In the genomic region with DNA sequence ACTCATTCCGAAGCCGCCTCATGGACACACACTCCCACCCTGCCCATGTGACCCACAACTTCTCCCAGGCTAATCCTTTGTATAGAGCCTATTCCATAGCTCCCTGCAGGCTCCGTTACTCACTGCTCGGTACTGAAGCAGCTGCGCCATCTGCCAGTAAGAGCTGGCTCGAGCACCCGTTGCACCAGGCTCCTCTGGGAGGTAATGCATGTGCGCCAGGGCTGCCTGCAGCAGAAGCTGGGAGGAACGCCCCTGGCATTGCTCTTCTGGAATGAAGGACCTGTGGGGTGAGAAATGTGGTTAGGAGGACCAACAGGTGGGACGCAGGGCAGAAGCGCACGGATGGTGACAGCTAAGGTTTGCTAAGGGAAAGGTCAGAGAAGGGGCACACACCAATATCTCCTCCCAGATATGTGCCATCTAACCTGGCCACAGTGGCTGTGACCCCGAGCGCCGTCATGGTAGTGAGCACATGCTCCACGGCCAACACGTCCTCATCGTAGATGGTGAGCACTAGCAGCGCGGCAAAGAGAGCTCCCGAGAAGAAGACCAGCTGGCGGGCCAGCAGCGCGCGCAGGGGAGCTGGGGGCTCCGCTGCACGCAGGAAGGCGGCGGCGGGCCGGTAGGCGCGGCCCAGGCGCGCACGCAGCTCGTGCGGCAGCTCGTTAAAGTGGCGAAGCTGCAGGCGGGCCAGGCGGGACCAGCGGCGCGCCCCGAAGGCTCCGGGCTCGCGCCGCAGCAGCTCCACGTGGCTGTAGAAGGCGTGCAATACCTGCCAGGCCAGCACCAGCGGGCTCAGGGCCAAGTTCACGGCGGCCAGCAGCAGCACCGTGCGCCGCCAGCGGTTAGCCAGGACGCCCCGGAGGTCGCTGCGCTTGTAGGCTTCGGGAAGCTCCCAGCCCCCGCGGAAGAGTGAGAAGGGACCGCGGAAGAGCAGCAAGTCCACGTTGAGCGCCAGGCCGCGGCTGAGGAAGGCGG, we compare ENCODE assay signal across 8 mouse cellular contexts. TPM values are rescaled to one million over a fixed set of nuclear protein-coding genes. Genes with fewer than 3 reads are reported as not detected.
DNase-seq lines count a peak whose midpoint lies in the region; ATAC-seq and TF ChIP-seq lines count a peak whose summit lies in the region.

No protein-coding gene starts in this region.

- H3K4me2 ChIP-seq in embryonic facial prominence, embryonic 12.5 days (replicated peaks): peak overlapping the region; percentile 96
- peak overlapping the region; percentile 93 for H3K4me2 ChIP-seq in heart, embryonic 14.5 days (ENCODE audit: low read length)
- peak overlapping the region; percentile 94 for H3K4me2 ChIP-seq in kidney, embryonic 16.5 days (replicated peaks; ENCODE audit: low read depth, low read length)
- peak overlapping the region; percentile 96 for H3K4me2 ChIP-seq in midbrain, postnatal 0 days (ENCODE audit: low read depth, low read length, poor library complexity, severe bottlenecking)

- H3K27me3 ChIP-seq in embryonic facial prominence, embryonic 12.5 days: peaks cover 48% of the 10 kb centered on the region
- H3K27me3 ChIP-seq in heart, embryonic 14.5 days (ENCODE audit: control insufficient read depth, insufficient read depth, low read length): peaks cover 9% of the 10 kb centered on the region; the same call in 1 of the 2 replicates
- H3K27me3 ChIP-seq in kidney, embryonic 16.5 days (ENCODE audit: insufficient read depth, low read length): peaks cover 21% of the 10 kb centered on the region
- no peaks in the 10 kb centered on the region for H3K27me3 ChIP-seq in liver, adult 2 months (ENCODE audit: control insufficient read depth, insufficient read depth, low read length)
- H3K27me3 ChIP-seq in midbrain, postnatal 0 days (ENCODE audit: insufficient read depth, low read length): 0 out of 2 replicates have a peak, but pooled peaks cover 7% of the 10 kb centered on the region

- TF ChIP-seq CTCF in liver, adult 2 months (IDR thresholded peaks at IDR 0.05; ENCODE audit: low read depth, low read length): peak; percentile 36
- TF ChIP-seq CTCF in midbrain, postnatal 0 days (IDR thresholded peaks at IDR 0.05): peak; percentile 70

- no peak for TF ChIP-seq POLR2A in liver, adult 2 months (IDR thresholded peaks at IDR 0.05; ENCODE audit: extremely low read depth, insufficient read depth, low read length)

- H3K36me3 ChIP-seq in embryonic facial prominence, embryonic 12.5 days: no peaks in the 10 kb centered on the region
- 0 out of 2 replicates have a peak, but pooled peaks cover 5% of the 10 kb centered on the region for H3K36me3 ChIP-seq in heart, embryonic 14.5 days (ENCODE audit: control insufficient read depth, insufficient read depth, low read length)
- no peaks in the 10 kb centered on the region for H3K36me3 ChIP-seq in kidney, embryonic 16.5 days (ENCODE audit: insufficient read depth, low read length)
- H3K36me3 ChIP-seq in liver, adult 2 months (ENCODE audit: control insufficient read depth, insufficient read depth, low read length): no peaks in the 10 kb centered on the region
- no peaks in the 10 kb centered on the region for H3K36me3 ChIP-seq in midbrain, postnatal 0 days (ENCODE audit: insufficient read depth, low read length)

- peak; percentile 37; the same call in 1 of the 2 replicates for ATAC-seq in embryonic facial prominence, embryonic 12.5 days (ENCODE audit: insufficient number of reproducible peaks, insufficient read depth, low FRiP score, low TSS enrichment)
- peak; percentile 23; the same call in 1 of the 2 replicates for ATAC-seq in heart, embryonic 14.5 days (ENCODE audit: insufficient number of reproducible peaks, insufficient read depth, low FRiP score, low read depth)
- ATAC-seq in kidney, embryonic 16.5 days (ENCODE audit: low FRiP score, low TSS enrichment): peak; percentile 49; the same call in 1 of the 2 replicates
- ATAC-seq in midbrain, postnatal 0 days (ENCODE audit: low FRiP score): peak; percentile 35

- H3K4me1 ChIP-seq in embryonic facial prominence, embryonic 12.5 days: peaks cover 17% of the 10 kb centered on the region
- H3K4me1 ChIP-seq in heart, embryonic 14.5 days (ENCODE audit: control insufficient read depth in 2 of 2, insufficient read depth in 2 of 2, low read length in 2 of 2): peaks cover 26 to 49% of the 10 kb centered on the region in 2 experiments
- peaks cover 49% of the 10 kb centered on the region for H3K4me1 ChIP-seq in kidney, embryonic 16.5 days (ENCODE audit: insufficient read depth, low read length)
- H3K4me1 ChIP-seq in liver, adult 2 months (ENCODE audit: control insufficient read depth, insufficient read depth, low read length): peaks cover 7% of the 10 kb centered on the region; the same call in 1 of the 2 replicates
- H3K4me1 ChIP-seq in midbrain, postnatal 0 days (ENCODE audit: insufficient read depth, low read length): peaks cover 25% of the 10 kb centered on the region

- H3K79me2 ChIP-seq in liver, adult 2 months (ENCODE audit: control insufficient read depth, insufficient read depth, low read length): no peaks in the 10 kb centered on the region

- 2% methylated on average over 73 of the region's 73 CpGs for WGBS in embryonic facial prominence, embryonic 12.5 days
- under 1% methylated on average over 73 of the region's 73 CpGs for WGBS in heart, embryonic 14.5 days
- under 1% methylated on average over 73 of the region's 73 CpGs for WGBS in kidney, embryonic 16.5 days
- 2% methylated on average over 73 of the region's 73 CpGs for WGBS in liver, adult 2 months
- under 1% methylated on average over 72 of the region's 73 CpGs for WGBS in midbrain, postnatal 0 days

- H3K27ac ChIP-seq in embryonic facial prominence, embryonic 12.5 days: 0 out of 2 replicates have a peak overlapping the region, but pooled peaks have one; percentile 6
- peak overlapping the region; percentile 29 to 61; a peak in 3 of 4 replicates for H3K27ac ChIP-seq in heart, embryonic 14.5 days (replicated peaks in 1 of 2; ENCODE audit: control insufficient read depth in 1 of 2, insufficient read depth in 1 of 2, low read depth in 2 of 2, low read length in 2 of 2)
- no peak overlapping the region for H3K27ac ChIP-seq in kidney, embryonic 16.5 days (ENCODE audit: low read length)
- H3K27ac ChIP-seq in liver, adult 2 months (replicated peaks; ENCODE audit: insufficient read depth, low read depth, low read length): no peak overlapping the region
- 0 out of 2 replicates have a peak overlapping the region, but pooled peaks have one; percentile 18 for H3K27ac ChIP-seq in midbrain, postnatal 0 days (ENCODE audit: low read depth, low read length)

- peak; percentile 35 to 57 for DNase-seq in urinary bladder, adult 18-20 months (ENCODE audit: low spot score in 2 of 2)
- DNase-seq in urinary bladder, postnatal 10 days (ENCODE audit: low spot score): no peak
- DNase-seq in liver, adult 2 months (ENCODE audit: extremely low read depth, low read depth, low spot score): peak; percentile 69
- DNase-seq in midbrain, postnatal 0 days (ENCODE audit: low spot score): peak; percentile 88
- DNase-seq in thymus, postnatal 0 days (ENCODE audit: low spot score): peak; percentile 75

- H3K9ac ChIP-seq in embryonic facial prominence, embryonic 12.5 days: peak overlapping the region; percentile 68
- H3K9ac ChIP-seq in heart, embryonic 14.5 days (ENCODE audit: low read length): peak overlapping the region; percentile 77
- H3K9ac ChIP-seq in kidney, embryonic 16.5 days (replicated peaks; ENCODE audit: low read length): peak overlapping the region; percentile 59
- H3K9ac ChIP-seq in liver, adult 2 months (ENCODE audit: low read depth, low read length): peak overlapping the region; percentile 65
- H3K9ac ChIP-seq in midbrain, postnatal 0 days (replicated peaks; ENCODE audit: low read length, poor library complexity, severe bottlenecking): peak overlapping the region; percentile 69

- H3K9me3 ChIP-seq in embryonic facial prominence, embryonic 12.5 days: no peaks in the 10 kb centered on the region
- H3K9me3 ChIP-seq in heart, embryonic 14.5 days (ENCODE audit: control insufficient read depth, low read length): no peaks in the 10 kb centered on the region
- no peaks in the 10 kb centered on the region for H3K9me3 ChIP-seq in kidney, embryonic 16.5 days (ENCODE audit: low read length)
- H3K9me3 ChIP-seq in midbrain, postnatal 0 days (ENCODE audit: low read length): no peaks in the 10 kb centered on the region

- peak overlapping the region; percentile 49 for H3K4me3 ChIP-seq in embryonic facial prominence, embryonic 12.5 days
- H3K4me3 ChIP-seq in heart, embryonic 14.5 days (ENCODE audit: control insufficient read depth in 1 of 2, insufficient read depth in 1 of 2, low read depth in 1 of 2, low read length in 2 of 2): peak overlapping the region; percentile 50 to 52
- peak overlapping the region; percentile 54 for H3K4me3 ChIP-seq in kidney, embryonic 16.5 days (ENCODE audit: low read length)
- peak overlapping the region; percentile 31; the same call in 1 of the 2 replicates for H3K4me3 ChIP-seq in liver, adult 2 months (ENCODE audit: insufficient read depth, low read depth, low read length)
- H3K4me3 ChIP-seq in midbrain, postnatal 0 days (ENCODE audit: low read depth, low read length): peak overlapping the region; percentile 51

RNA-seq across cellular contexts. Expression of a gene that starts 4.4 kb away (rescaled TPM):
- polyA plus RNA-seq in embryonic facial prominence, embryonic 12.5 days (2016; fragmentation: Nextera tagmentation; extraction: Ambion mirVana): 0.36 and 0.47 TPM in 2 replicates
- 1.0 and 1.5 TPM in 2 replicates for polyA plus RNA-seq in heart, embryonic 14.5 days (2014; fragmentation: Nextera tagmentation; extraction: Ambion mirVana)
- polyA plus RNA-seq in kidney, embryonic 16.5 days (2015; fragmentation: Nextera tagmentation; extraction: Ambion mirVana): 1.0 and 1.7 TPM in 2 replicates
- total RNA-seq in liver, adult 2 months (2014; rRNA removed): 0.09 and 0.27 TPM in 2 replicates
- 0.05 and 0.35 TPM in 2 replicates for polyA plus RNA-seq in liver, adult 2 months (2012; rRNA removed)
- 6.7 and 7.4 TPM in 2 replicates for total RNA-seq in midbrain, postnatal 0 days (2014; rRNA removed)
- polyA plus RNA-seq in midbrain, postnatal 0 days (2015; fragmentation: Nextera tagmentation; extraction: Ambion mirVana): 5.3 and 7.2 TPM in 2 replicates
- polyA plus RNA-seq in thymus, postnatal 0 days (2015; fragmentation: Nextera tagmentation; extraction: Ambion mirVana): 2.0 and 3.0 TPM in 2 replicates

RNA-seq across cellular contexts. Expression of a gene that starts 5.9 kb away (rescaled TPM):
- 44.6 and 46.2 TPM in 2 replicates for polyA plus RNA-seq in embryonic facial prominence, embryonic 12.5 days (2016; fragmentation: Nextera tagmentation; extraction: Ambion mirVana)
- polyA plus RNA-seq in heart, embryonic 14.5 days (2014; fragmentation: Nextera tagmentation; extraction: Ambion mirVana): 52.7 and 56.1 TPM in 2 replicates
- polyA plus RNA-seq in kidney, embryonic 16.5 days (2015; fragmentation: Nextera tagmentation; extraction: Ambion mirVana): 76.1 and 80.3 TPM in 2 replicates
- total RNA-seq in liver, adult 2 months (2014; rRNA removed): 21.5 and 25.2 TPM in 2 replicates
- polyA plus RNA-seq in liver, adult 2 months (2012; rRNA removed): 69.9 and 71.0 TPM in 2 replicates
- total RNA-seq in midbrain, postnatal 0 days (2014; rRNA removed): 65.8 and 71.7 TPM in 2 replicates
- polyA plus RNA-seq in midbrain, postnatal 0 days (2015; fragmentation: Nextera tagmentation; extraction: Ambion mirVana): 42.4 and 51.6 TPM in 2 replicates
- 32.6 and 33.9 TPM in 2 replicates for polyA plus RNA-seq in thymus, postnatal 0 days (2015; fragmentation: Nextera tagmentation; extraction: Ambion mirVana)

RNA-seq across cellular contexts. Expression of a gene that starts 22.9 kb away (rescaled TPM):
- 6.7 and 7.6 TPM in 2 replicates for polyA plus RNA-seq in embryonic facial prominence, embryonic 12.5 days (2016; fragmentation: Nextera tagmentation; extraction: Ambion mirVana)
- 27.7 and 28.2 TPM in 2 replicates for polyA plus RNA-seq in heart, embryonic 14.5 days (2014; fragmentation: Nextera tagmentation; extraction: Ambion mirVana)
- polyA plus RNA-seq in kidney, embryonic 16.5 days (2015; fragmentation: Nextera tagmentation; extraction: Ambion mirVana): 19.7 and 20.3 TPM in 2 replicates
- total RNA-seq in liver, adult 2 months (2014; rRNA removed): 1.1 and 2.0 TPM in 2 replicates
- polyA plus RNA-seq in liver, adult 2 months (2012; rRNA removed): 2.6 and 2.9 TPM in 2 replicates
- total RNA-seq in midbrain, postnatal 0 days (2014; rRNA removed): 11.0 and 14.2 TPM in 2 replicates
- 7.0 and 7.5 TPM in 2 replicates for polyA plus RNA-seq in midbrain, postnatal 0 days (2015; fragmentation: Nextera tagmentation; extraction: Ambion mirVana)
- 1.5 and 1.7 TPM in 2 replicates for polyA plus RNA-seq in thymus, postnatal 0 days (2015; fragmentation: Nextera tagmentation; extraction: Ambion mirVana)

RNA-seq across cellular contexts. Expression of a gene that starts 25.6 kb away (rescaled TPM):
- 1.8 and 2.8 TPM in 2 replicates for polyA plus RNA-seq in embryonic facial prominence, embryonic 12.5 days (2016; fragmentation: Nextera tagmentation; extraction: Ambion mirVana)
- polyA plus RNA-seq in heart, embryonic 14.5 days (2014; fragmentation: Nextera tagmentation; extraction: Ambion mirVana): 0.12 TPM in 1 of 2 replicates, not detected in the other
- polyA plus RNA-seq in kidney, embryonic 16.5 days (2015; fragmentation: Nextera tagmentation; extraction: Ambion mirVana): 0.40 and 0.55 TPM in 2 replicates
- not detected in 2 replicates for total RNA-seq in liver, adult 2 months (2014; rRNA removed)
- 0.12 and 0.84 TPM in 2 replicates for polyA plus RNA-seq in liver, adult 2 months (2012; rRNA removed)
- 0.05 TPM in 1 of 2 replicates, not detected in the other for total RNA-seq in midbrain, postnatal 0 days (2014; rRNA removed)
- polyA plus RNA-seq in midbrain, postnatal 0 days (2015; fragmentation: Nextera tagmentation; extraction: Ambion mirVana): 0.29 and 0.59 TPM in 2 replicates
- 0.34 and 0.54 TPM in 2 replicates for polyA plus RNA-seq in thymus, postnatal 0 days (2015; fragmentation: Nextera tagmentation; extraction: Ambion mirVana)

RNA-seq across cellular contexts. Expression of a gene that starts 35.8 kb away (rescaled TPM):
- 62.2 and 63.2 TPM in 2 replicates for polyA plus RNA-seq in embryonic facial prominence, embryonic 12.5 days (2016; fragmentation: Nextera tagmentation; extraction: Ambion mirVana)
- polyA plus RNA-seq in heart, embryonic 14.5 days (2014; fragmentation: Nextera tagmentation; extraction: Ambion mirVana): 28.6 and 31.0 TPM in 2 replicates
- polyA plus RNA-seq in kidney, embryonic 16.5 days (2015; fragmentation: Nextera tagmentation; extraction: Ambion mirVana): 51.1 and 51.5 TPM in 2 replicates
- total RNA-seq in liver, adult 2 months (2014; rRNA removed): 9.5 and 10.0 TPM in 2 replicates
- polyA plus RNA-seq in liver, adult 2 months (2012; rRNA removed): 34.6 and 38.4 TPM in 2 replicates
- 96.5 and 104 TPM in 2 replicates for total RNA-seq in midbrain, postnatal 0 days (2014; rRNA removed)
- polyA plus RNA-seq in midbrain, postnatal 0 days (2015; fragmentation: Nextera tagmentation; extraction: Ambion mirVana): 168 and 182 TPM in 2 replicates
- 31.4 and 35.1 TPM in 2 replicates for polyA plus RNA-seq in thymus, postnatal 0 days (2015; fragmentation: Nextera tagmentation; extraction: Ambion mirVana)

Comparison
In these comparisons a context has a peak if more than half of its experiments do, and no peak if none do; other contexts are left out.
1. H3K27ac ChIP-seq: peak in embryonic facial prominence, embryonic 12.5 days (single experiment), heart, embryonic 14.5 days (2 of 2) and midbrain, postnatal 0 days (single experiment); none in kidney, embryonic 16.5 days (single experiment) and liver, adult 2 months (single experiment).
2. Peak in every context shown above with its lines, with median percentiles within 50 percentile points of each other: ATAC-seq, H3K4me2 ChIP-seq, H3K4me3 ChIP-seq and H3K9ac ChIP-seq.